Mouse (Mus musculus) midbrain, embryonic 14.5 days (tissue): ENCODE results near the gene Ccdc36. TPM values are rescaled to one million over a fixed set of nuclear protein-coding genes. Genes with fewer than 3 reads are reported as not detected.

Source experiments
- ATAC-seq: fragments of 200-750 bp; cut with Nextera tagmentation; 2 replicates; pipeline ENCODE4 v1.8.0; 2017; ENCODE audit warnings: moderate number of reproducible peaks, moderate library complexity; ENCODE audit not compliant: low FRiP score, low TSS enrichment
- DNase-seq: peaks from one replicate; pipeline ENCODE4 v3.0.0-alpha.2; 2015
- H3K27ac ChIP-seq: fragments of 300-500 bp; sonication (generic); replicated peaks from 2 replicates; pipeline ENCODE4 v1.5.1; 2014; ENCODE audit warnings: mild to moderate bottlenecking, low read depth, low read length, moderate library complexity
- H3K27me3 ChIP-seq: fragments of 300-500 bp; sonication (generic); 2 replicates; pipeline ENCODE4 v1.6.1; 2014; ENCODE audit warnings: low read length, control low read depth, mixed read lengths; ENCODE audit not compliant: control insufficient read depth, insufficient read depth
- H3K36me3 ChIP-seq: fragments of 300-500 bp; sonication (generic); 2 replicates; pipeline ENCODE4 v1.6.1; 2014; ENCODE audit warnings: low read length, control low read depth; ENCODE audit not compliant: control insufficient read depth, insufficient read depth
- H3K4me1 ChIP-seq: fragments of 300-500 bp; sonication (generic); 2 replicates; pipeline ENCODE4 v1.6.1; 2014; ENCODE audit warnings: mild to moderate bottlenecking, antibody characterized with exemption, low read length, control low read depth; ENCODE audit not compliant: control insufficient read depth, insufficient read depth
- H3K4me2 ChIP-seq: fragments of 300-500 bp; sonication (generic); 2 replicates; pipeline ENCODE4 v1.6.1; 2014; ENCODE audit warnings: mild to moderate bottlenecking, low read length, moderate library complexity
- H3K4me3 ChIP-seq: fragments of 300-500 bp; sonication (generic); replicated peaks from 2 replicates; pipeline ENCODE4 v1.5.1; 2014; ENCODE audit warnings: low read depth, low read length
- H3K9ac ChIP-seq: fragments of 300-500 bp; sonication (generic); replicated peaks from 2 replicates; pipeline ENCODE4 v1.6.1; 2014; ENCODE audit warnings: mild to moderate bottlenecking, low read length, moderate library complexity
- H3K9me3 ChIP-seq: fragments of 300-500 bp; sonication (generic); 2 replicates; pipeline ENCODE4 v1.6.1; 2016; ENCODE audit warnings: low read length, control low read depth, mixed read lengths; ENCODE audit not compliant: control insufficient read depth
- WGBS: fragments of 180-500 bp; shearing (Covaris S2); extraction: QIAGEN DNeasy Blood & Tissue Kit; methylation state at CpG from one replicate; pipeline ENCODE4 v1.1.7; 2014; 5-methylcytosine and 5-hydroxymethylcytosine counted together
- polyA plus RNA-seq: library from polyadenylated mRNA; unstranded; fragments of >200 nt; fragmentation: Nextera tagmentation; extraction: Ambion mirVana; gene quantifications from 2 replicates; pipeline ENCODE4 v1.2.1, GENCODE M21; 2014

Ccdc36 gene
- polyA plus RNA-seq: 0.98 and 1.4 TPM in 2 replicates

DNA sequence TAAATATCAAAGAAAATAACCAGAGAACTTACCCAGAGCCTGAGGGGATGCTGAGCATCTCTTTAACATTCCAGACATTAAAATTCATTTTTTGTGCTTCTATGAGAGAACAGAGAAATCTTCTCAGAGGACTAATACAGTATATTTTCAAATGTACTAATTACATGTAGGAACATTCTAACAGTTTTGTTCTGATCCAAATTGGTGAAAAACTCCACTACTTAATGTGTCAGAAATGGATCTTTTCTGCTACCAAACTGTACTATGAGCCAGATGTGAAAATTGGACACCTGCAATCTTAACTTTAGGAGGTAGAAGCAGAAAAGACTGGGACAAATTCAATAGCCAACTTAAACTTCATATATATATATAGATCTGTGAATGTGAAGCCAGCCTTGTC lies at the start of gene Ccdc36:
Ccdc36 (minus strand) TSS at position 101 of the 400 bp plus-strand sequence.
- H3K9me3 ChIP-seq: no peaks in the 10 kb centered on the region
- no peak within 1 kb of the TSS for H3K4me2 ChIP-seq
- no peak within 1 kb of the TSS for H3K9ac ChIP-seq
- DNase-seq: no peak
- H3K4me1 ChIP-seq: no peaks in the 10 kb centered on the region
- no peaks in the 10 kb centered on the region for H3K36me3 ChIP-seq
- H3K27me3 ChIP-seq: no peaks in the 10 kb centered on the region
- no peak within 1 kb of the TSS for H3K27ac ChIP-seq
- no peak within 1 kb of the TSS for H3K4me3 ChIP-seq
- ATAC-seq: no peak

DNA sequence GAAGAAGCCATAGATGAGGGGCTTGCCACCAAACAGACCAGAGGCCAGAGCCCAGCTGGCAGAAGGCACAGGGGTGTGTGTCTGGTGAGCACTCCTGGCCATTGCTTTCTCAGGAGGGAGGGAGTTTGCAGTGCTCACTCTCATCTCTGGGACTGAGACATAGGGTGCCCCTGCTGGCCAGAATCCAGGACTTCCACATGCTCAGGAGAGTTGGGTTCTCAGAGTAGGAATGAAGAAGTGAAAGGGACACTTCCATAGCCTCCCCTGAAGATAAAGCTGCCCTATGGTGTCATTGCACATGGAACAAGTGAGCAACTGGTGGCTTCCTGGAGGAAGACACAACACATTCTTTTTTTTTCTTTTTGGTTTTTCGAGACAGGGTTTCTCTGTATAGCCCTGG lies 46.2 kb upstream of the Ccdc36 start:
- H3K4me2 ChIP-seq: no peak overlapping the region
- no peak for DNase-seq
- H3K4me1 ChIP-seq: peaks cover 9% of the 10 kb centered on the region
- no peaks in the 10 kb centered on the region for H3K36me3 ChIP-seq
- no peaks in the 10 kb centered on the region for H3K9me3 ChIP-seq
- H3K9ac ChIP-seq: no peak overlapping the region
- no peaks in the 10 kb centered on the region for H3K27me3 ChIP-seq
- ATAC-seq: no peak
- no peak overlapping the region for H3K27ac ChIP-seq
- WGBS: 50% methylated on average over 1 of the region's 1 CpGs
- H3K4me3 ChIP-seq: no peak overlapping the region

GRCm38 (mm10) chr9:108469845-108470244 lies 41.6 kb upstream of the Ccdc36 start:
- Histone ChIP-seq H3K36me3 (peaks cover 22% of the 10 kb centered on the region), H3K4me2 (no peak overlapping the region), H3K9me3 (no peaks in the 10 kb centered on the region), H3K27ac (no peak overlapping the region), H3K27me3 (no peaks in the 10 kb centered on the region), H3K4me3 (no peak overlapping the region), H3K4me1 (no peaks in the 10 kb centered on the region), H3K9ac (no peak overlapping the region)
- DNase-seq (no peak), ATAC-seq (no peak)
- WGBS: 80% methylated on average over 4 of the region's 4 CpGs

- H3K9ac ChIP-seq: no peak overlapping the region
- no peak for DNase-seq
Measured at GRCm38 (mm10) chr9:108469430-108469829, 41.1 kb upstream of the Ccdc36 start.

GRCm38 (mm10) chr9:108466219-108466618 lies 37.9 kb upstream of the Ccdc36 start:
- no peak overlapping the region for H3K27ac ChIP-seq
- ATAC-seq (no peak), DNase-seq (no peak)
- WGBS: 92% methylated on average over 2 of the region's 2 CpGs
- H3K4me3 ChIP-seq: no peak overlapping the region
- H3K27me3 ChIP-seq: no peaks in the 10 kb centered on the region
- H3K4me2 ChIP-seq: no peak overlapping the region
- H3K36me3 ChIP-seq: peaks cover 42% of the 10 kb centered on the region
- peaks cover 6% of the 10 kb centered on the region for H3K4me1 ChIP-seq
- H3K9me3 ChIP-seq: no peaks in the 10 kb centered on the region
- H3K9ac ChIP-seq: no peak overlapping the region

More at GRCm38 (mm10) chr9:108469430-108469829, 41.1 kb upstream of the Ccdc36 start:
- no peak overlapping the region for H3K4me2 ChIP-seq
- H3K9me3 ChIP-seq: no peaks in the 10 kb centered on the region
- WGBS: 84% methylated on average over 5 of the region's 5 CpGs
- ATAC-seq: no peak
- H3K27ac ChIP-seq: no peak overlapping the region
- peaks cover 25% of the 10 kb centered on the region for H3K36me3 ChIP-seq
- H3K4me1 ChIP-seq: no peaks in the 10 kb centered on the region
- no peaks in the 10 kb centered on the region for H3K27me3 ChIP-seq
- no peak overlapping the region for H3K4me3 ChIP-seq

DNA sequence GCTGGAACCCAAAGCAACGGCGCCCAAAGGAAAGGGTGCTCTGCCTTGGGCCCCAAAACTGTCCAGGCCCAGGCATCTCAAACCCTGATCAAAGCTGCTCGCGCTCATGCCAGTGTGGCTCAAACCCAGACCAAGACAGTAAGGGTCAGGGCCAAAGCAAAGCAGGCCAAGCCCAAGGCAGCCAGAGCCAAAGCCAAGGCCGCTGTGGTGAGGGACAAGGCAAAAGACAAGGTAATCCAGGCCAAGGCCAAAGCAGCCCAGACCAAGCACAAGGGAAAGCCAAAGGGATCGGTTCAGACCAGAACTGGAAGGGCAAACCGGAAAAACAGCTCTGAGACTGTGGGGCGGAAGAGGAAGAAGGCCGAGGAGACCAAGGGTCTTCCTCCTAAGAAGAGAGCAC lies 35.4 kb upstream of the Ccdc36 start:
- H3K4me2 ChIP-seq: no peak overlapping the region
- 98% methylated on average over 9 of the region's 9 CpGs for WGBS
- no peak overlapping the region for H3K4me3 ChIP-seq
- H3K9ac ChIP-seq: no peak overlapping the region
- H3K27ac ChIP-seq: no peak overlapping the region
- no peaks in the 10 kb centered on the region for H3K27me3 ChIP-seq
- DNase-seq (no peak), ATAC-seq (no peak)
- H3K36me3 ChIP-seq: peaks cover 42% of the 10 kb centered on the region
- H3K4me1 ChIP-seq: peaks cover 9% of the 10 kb centered on the region
- no peaks in the 10 kb centered on the region for H3K9me3 ChIP-seq

DNA sequence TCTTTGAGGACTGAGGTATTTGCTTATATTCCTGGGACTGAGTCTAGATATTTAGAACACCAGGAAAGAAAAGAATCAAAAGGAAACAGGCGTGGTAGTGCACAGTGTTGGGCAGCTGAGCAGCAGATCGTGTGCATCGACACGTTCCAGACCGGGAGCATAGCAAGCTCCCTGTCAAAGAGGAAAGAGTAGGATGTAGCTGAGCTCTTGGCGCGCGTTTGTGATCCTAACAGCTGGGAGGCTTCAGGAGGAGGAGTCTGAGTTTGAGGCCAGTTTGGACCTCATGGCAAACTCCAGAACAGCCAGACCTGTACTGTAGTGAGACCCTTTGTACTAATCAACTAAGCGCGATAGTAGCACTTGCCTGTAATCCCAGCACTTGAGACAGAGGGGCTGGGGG lies 33.9 kb upstream of the Ccdc36 start:
- no peaks in the 10 kb centered on the region for H3K27me3 ChIP-seq
- H3K4me2 ChIP-seq: peak overlapping the region; percentile 93; the same call in 1 of the 2 replicates
- DNase-seq (no peak), ATAC-seq (no peak)
- no peak overlapping the region for H3K9ac ChIP-seq
- H3K27ac ChIP-seq: no peak overlapping the region
- no peaks in the 10 kb centered on the region for H3K9me3 ChIP-seq
- peaks cover 9% of the 10 kb centered on the region for H3K4me1 ChIP-seq
- H3K36me3 ChIP-seq: peaks cover 39% of the 10 kb centered on the region
- WGBS: 94% methylated on average over 10 of the region's 10 CpGs
- H3K4me3 ChIP-seq: no peak overlapping the region

- peaks cover 9% of the 10 kb centered on the region for H3K4me1 ChIP-seq
- H3K27ac ChIP-seq: no peak overlapping the region
- H3K9ac ChIP-seq: peak overlapping the region; percentile 79; the same call in 1 of the 2 replicates
- no peak for DNase-seq
- H3K9me3 ChIP-seq: no peaks in the 10 kb centered on the region
- peaks cover 34% of the 10 kb centered on the region for H3K36me3 ChIP-seq
- no peak for ATAC-seq
- H3K4me3 ChIP-seq: peak overlapping the region; percentile 86
- peak overlapping the region; percentile 93 for H3K4me2 ChIP-seq
- H3K27me3 ChIP-seq: no peaks in the 10 kb centered on the region
- 94% methylated on average over 5 of the region's 5 CpGs for WGBS
Measured at GRCm38 (mm10) chr9:108461675-108462074, 33.4 kb upstream of the Ccdc36 start.

- Histone ChIP-seq H3K9ac (peak within 1 kb of the TSS; percentile 79), H3K4me1 (peaks cover 9% of the 10 kb centered on the region), H3K4me3 (peak within 1 kb of the TSS; percentile 86), H3K4me2 (peak within 1 kb of the TSS; percentile 93), H3K36me3 (peaks cover 34% of the 10 kb centered on the region), H3K27ac (peak within 1 kb of the TSS; percentile 79), H3K27me3 (no peaks in the 10 kb centered on the region), H3K9me3 (no peaks in the 10 kb centered on the region)
- DNase-seq: peak; percentile 49
- WGBS: 26% methylated on average over 11 of the region's 11 CpGs
- ATAC-seq: 0 out of 2 replicates have a peak, but pooled peaks have one; percentile 18
Measured at GRCm38 (mm10) chr9:108461181-108461631, 32.9 kb upstream of the Ccdc36 start, which contains the start of gene Klhdc8b. Gene Klhdc8b, minus strand, starts transcription at chr9:108461581.
